ENCODE assay signal across 31 mouse cellular contexts in genomic region chr2:173270196-173270595, GRCm38 (mm10). TPM values are rescaled to one million over a fixed set of nuclear protein-coding genes. Genes with fewer than 3 reads are reported as not detected.
DNase-seq lines count a peak whose midpoint lies in the region; ATAC-seq and TF ChIP-seq lines count a peak whose summit lies in the region.
"Had no signal": no experiment of that assay in that cellular context is flagged by ENCODE, and none has a peak within 500 bp of the region (broad histone marks: within the 10 kb centered on the region; RNA-seq: fewer than 3 reads in every experiment).

No protein-coding gene starts in this region.

- TF ChIP-seq CTCF in forebrain, postnatal 0 days (IDR thresholded peaks at IDR 0.05; ENCODE audit: low read depth) = no peak

- no peak overlapping the region for H3K27ac ChIP-seq in forebrain, postnatal 0 days (ENCODE audit: low read depth, low read length)
- no peak overlapping the region for H3K27ac ChIP-seq in forebrain, embryonic 14.5 days (ENCODE audit: low read depth, low read length)
- no peak overlapping the region for H3K27ac ChIP-seq in lung, embryonic 15.5 days
- H3K27ac ChIP-seq: forebrain, embryonic 12.5 days; limb, embryonic 13.5 days; neural tube, embryonic 15.5 days had no signal

- intact Hi-C loops in gastrocnemius, postnatal 14 days (cut with DNase I; ENCODE audit: low total_unique reads) = no loop called here

- H3K4me1 ChIP-seq in forebrain, postnatal 0 days (ENCODE audit: insufficient read depth) = peaks cover 24% of the 10 kb centered on the region; the same call in 1 of the 2 replicates
- H3K4me1 ChIP-seq in forebrain, embryonic 14.5 days (ENCODE audit: control insufficient read depth, insufficient read depth, low read length) = peaks cover 65% of the 10 kb centered on the region
- H3K4me1 ChIP-seq in lung, embryonic 15.5 days = peaks cover 67% of the 10 kb centered on the region

- no peak overlapping the region for H3K9ac ChIP-seq in forebrain, postnatal 0 days
- no peak overlapping the region for H3K9ac ChIP-seq in forebrain, embryonic 14.5 days (ENCODE audit: low read length)
- H3K9ac ChIP-seq in lung, embryonic 15.5 days = no peak overlapping the region
- H3K9ac ChIP-seq: forebrain, embryonic 12.5 days; limb, embryonic 13.5 days; neural tube, embryonic 15.5 days had no signal

- WGBS in forebrain, postnatal 0 days = 53% methylated on average over 9 of the region's 9 CpGs
- WGBS in forebrain, embryonic 14.5 days = 62% methylated on average over 9 of the region's 9 CpGs
- 50% methylated on average over 9 of the region's 9 CpGs for WGBS in lung, embryonic 15.5 days

- no peaks in the 10 kb centered on the region for H3K36me3 ChIP-seq in forebrain, postnatal 0 days (ENCODE audit: insufficient read depth)
- H3K36me3 ChIP-seq in forebrain, embryonic 14.5 days (ENCODE audit: control insufficient read depth, insufficient read depth, low read length) = no peaks in the 10 kb centered on the region
- H3K36me3 ChIP-seq in lung, embryonic 15.5 days = no peaks in the 10 kb centered on the region
- H3K36me3 ChIP-seq: forebrain, embryonic 12.5 days; neural tube, embryonic 15.5 days had no signal

- no peak overlapping the region for H3K4me3 ChIP-seq in forebrain, postnatal 0 days (ENCODE audit: low read depth, low read length)
- H3K4me3 ChIP-seq in forebrain, embryonic 14.5 days (ENCODE audit: low read depth, low read length) = no peak overlapping the region
- H3K4me3 ChIP-seq in lung, embryonic 15.5 days = no peak overlapping the region
- H3K4me3 ChIP-seq: forebrain, embryonic 12.5 days; limb, embryonic 13.5 days; neural tube, embryonic 15.5 days had no signal

- no peaks in the 10 kb centered on the region for H3K9me3 ChIP-seq in forebrain, postnatal 0 days (ENCODE audit: low read length)
- H3K9me3 ChIP-seq in forebrain, embryonic 14.5 days (replicated peaks; ENCODE audit: control insufficient read depth, low read length) = no peaks in the 10 kb centered on the region
- H3K9me3 ChIP-seq in lung, embryonic 15.5 days = no peaks in the 10 kb centered on the region
- H3K9me3 ChIP-seq: forebrain, embryonic 12.5 days; limb, embryonic 13.5 days; neural tube, embryonic 15.5 days had no signal

- ATAC-seq in forebrain, postnatal 0 days = 0 out of 2 replicates have a peak, but pooled peaks have one; percentile 14
- ATAC-seq in forebrain, embryonic 14.5 days = no peak
- no peak for ATAC-seq in lung, embryonic 15.5 days (ENCODE audit: borderline replicate concordance, extremely low read depth, low FRiP score, low TSS enrichment)
- ATAC-seq: hindbrain, embryonic 16.5 days had no signal

- H3K27me3 ChIP-seq in forebrain, postnatal 0 days (ENCODE audit: insufficient read depth, low read length) = no peaks in the 10 kb centered on the region
- no peaks in the 10 kb centered on the region for H3K27me3 ChIP-seq in forebrain, embryonic 14.5 days (replicated peaks; ENCODE audit: control insufficient read depth, insufficient read depth, low read length)
- no peaks in the 10 kb centered on the region for H3K27me3 ChIP-seq in lung, embryonic 15.5 days
- H3K27me3 ChIP-seq: limb, embryonic 13.5 days; neural tube, embryonic 15.5 days had no signal

- DNase-seq in forebrain, postnatal 0 days = no peak
- no peak for DNase-seq in forebrain, embryonic 14.5 days (ENCODE audit: low spot score)
- DNase-seq in lung, postnatal 36 days = no peak
- peak; percentile 90 for DNase-seq in Muller cell, postnatal 12 days (ENCODE audit: inconsistent ontology term)
- DNase-seq in retina, embryonic 14.5 days (ENCODE audit: low spot score) = peak; percentile 32
- no peak for DNase-seq in testis, postnatal 14 days (ENCODE audit: low spot score)
- no peak for DNase-seq in gastrocnemius, postnatal 14 days
- DNase-seq: adrenal gland, adult 2 months; adrenal gland, postnatal 36 days; cerebellum, adult 2 months; gastrocnemius, postnatal 36 days; kidney, adult 9 months; kidney, postnatal 25 days; lung, postnatal 14 days; right cerebral cortex, adult 18-20 months; spleen, adult 18-20 months; thymus, adult 18-20 months; thymus, postnatal 25 days had no signal

- H3K4me2 ChIP-seq in forebrain, postnatal 0 days (ENCODE audit: low read depth) = no peak overlapping the region
- no peak overlapping the region for H3K4me2 ChIP-seq in forebrain, embryonic 14.5 days (ENCODE audit: low read length)
- peak overlapping the region; percentile 16; the same call in 1 of the 2 replicates for H3K4me2 ChIP-seq in lung, embryonic 15.5 days
- H3K4me2 ChIP-seq: forebrain, embryonic 12.5 days; heart, embryonic 11.5 days; limb, embryonic 13.5 days; liver, embryonic 11.5 days; midbrain, embryonic 11.5 days; neural tube, embryonic 15.5 days had no signal

RNA-seq across cellular contexts. Expression of gene Pmepa1, which starts 6.1 kb away (rescaled TPM):
- total RNA-seq in forebrain, postnatal 0 days (2014; rRNA removed) = 6.9 and 8.5 TPM in 2 replicates
- polyA plus RNA-seq in forebrain, postnatal 0 days (2015; fragmentation: Nextera tagmentation; extraction: Ambion mirVana) = 2.5 and 3.1 TPM in 2 replicates
- polyA plus RNA-seq in forebrain, embryonic 14.5 days (2014; fragmentation: Nextera tagmentation; extraction: Ambion mirVana) = 6.9 and 8.8 TPM in 2 replicates
- polyA plus RNA-seq in lung, embryonic 15.5 days (2015; fragmentation: Nextera tagmentation; extraction: Ambion mirVana) = 7.3 and 7.7 TPM in 2 replicates
- total RNA-seq in gastrocnemius, postnatal 14 days (2021) = 10 to 100 TPM; 11.1 to 12.1 TPM
- total RNA-seq: MEL had no signal

RNA-seq across cellular contexts. Expression of gene Zbp1, which starts 51.5 kb away (rescaled TPM):
- total RNA-seq in forebrain, postnatal 0 days (2014; rRNA removed) = 0.52 TPM in 1 of 2 replicates, not detected in the other
- polyA plus RNA-seq in forebrain, postnatal 0 days (2015; fragmentation: Nextera tagmentation; extraction: Ambion mirVana) = 0.44 and 0.45 TPM in 2 replicates
- polyA plus RNA-seq in forebrain, embryonic 14.5 days (2014; fragmentation: Nextera tagmentation; extraction: Ambion mirVana) = not detected in 2 replicates
- 0.43 and 0.95 TPM in 2 replicates for polyA plus RNA-seq in lung, embryonic 15.5 days (2015; fragmentation: Nextera tagmentation; extraction: Ambion mirVana)
- not detected for total RNA-seq in gastrocnemius, postnatal 14 days (2021)
- total RNA-seq: layer of hippocampus, postnatal 10 days; left cerebral cortex, adult 18-20 months; left cerebral cortex, postnatal 36 days; MEL; midbrain, postnatal 0 days had no signal
- polyA plus RNA-seq: heart, embryonic 11.5 days; hindbrain, embryonic 16.5 days; liver, embryonic 11.5 days had no signal

Comparison
In these comparisons a context has a peak if more than half of its experiments do, and no peak if none do; other contexts are left out.
1. DNase-seq: peak in Muller cell, postnatal 12 days (single experiment) and retina, embryonic 14.5 days (single experiment); none in forebrain, postnatal 0 days (single experiment), forebrain, embryonic 14.5 days (single experiment), lung, postnatal 36 days (single experiment), testis, postnatal 14 days (single experiment) and gastrocnemius, postnatal 14 days (single experiment).